Mouse (Mus musculus) inflammation-experienced regulatory T-cells, adult 6 months (primary cell): Measurements from ENCODE around the gene Srcin1. TPM values are rescaled to one million over a fixed set of nuclear protein-coding genes. Genes with fewer than 3 reads are reported as not detected.

Experiments used
- ATAC-seq: one replicate; pipeline ENCODE4 v1.8.0; 2017
- polyA plus RNA-seq, 3 experiments: library from polyadenylated mRNA; unstranded; fragments of 100-300 nt; shearing (Covaris generic); gene quantifications; one replicate each; pipeline ENCODE4 v1.2.1; 2017

The Srcin1 gene
- polyA plus RNA-seq, 3 experiments from 2014 or later = not detected

GRCm38 (mm10) chr11:97500720-97501448 lies 75.1 kb downstream of the Srcin1 start:
- ATAC-seq = no peak

DNA sequence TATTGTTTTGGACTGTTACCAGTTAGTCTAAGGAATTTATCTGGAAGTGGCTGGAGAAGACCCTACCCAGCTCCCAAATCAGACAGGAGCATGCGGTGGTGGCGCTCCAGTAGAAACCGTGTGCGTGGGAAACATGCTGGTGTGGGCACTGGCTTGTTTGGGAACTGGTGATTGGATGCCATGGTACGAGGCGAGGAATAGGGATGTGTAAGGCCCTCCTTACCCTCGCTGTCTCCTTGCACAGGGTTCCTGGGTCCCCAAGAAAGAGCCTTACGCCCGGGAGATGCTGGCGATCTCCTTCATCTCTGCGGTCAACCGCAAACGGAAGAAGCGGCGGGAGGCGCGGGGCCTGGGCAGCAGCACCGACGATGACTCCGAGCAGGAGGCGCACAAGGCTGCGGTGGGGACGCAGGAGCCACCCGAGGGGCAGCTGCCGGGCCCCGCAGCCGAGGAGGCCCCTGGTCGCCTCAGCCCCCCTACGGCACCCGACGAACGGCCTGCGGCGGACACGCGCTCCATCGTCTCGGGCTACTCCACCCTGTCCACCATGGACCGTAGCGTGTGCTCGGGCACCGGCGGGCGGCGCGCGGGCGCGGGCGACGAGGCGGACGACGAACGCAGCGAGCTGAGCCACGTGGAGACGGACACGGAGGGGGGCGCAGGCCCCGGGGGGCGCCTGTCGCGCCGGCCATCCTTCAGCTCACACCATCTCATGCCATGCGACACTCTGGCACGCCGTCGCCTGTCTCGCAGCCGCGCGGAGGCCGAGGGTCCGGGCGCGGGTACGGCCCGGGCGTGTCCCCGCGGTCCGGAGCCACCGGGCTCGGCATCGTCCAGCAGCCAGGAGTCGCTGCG lies 75.9 kb downstream of the Srcin1 start, which contains the start of gene 4933428G20Rik:
Gene 4933428G20Rik, minus strand, starts transcription at position 476 of the 855 bp plus-strand sequence.
- no peak for ATAC-seq

GRCm38 (mm10) chr11:97497543-97497942 lies 78.4 kb downstream of the Srcin1 start:
- no peak for ATAC-seq

DNA sequence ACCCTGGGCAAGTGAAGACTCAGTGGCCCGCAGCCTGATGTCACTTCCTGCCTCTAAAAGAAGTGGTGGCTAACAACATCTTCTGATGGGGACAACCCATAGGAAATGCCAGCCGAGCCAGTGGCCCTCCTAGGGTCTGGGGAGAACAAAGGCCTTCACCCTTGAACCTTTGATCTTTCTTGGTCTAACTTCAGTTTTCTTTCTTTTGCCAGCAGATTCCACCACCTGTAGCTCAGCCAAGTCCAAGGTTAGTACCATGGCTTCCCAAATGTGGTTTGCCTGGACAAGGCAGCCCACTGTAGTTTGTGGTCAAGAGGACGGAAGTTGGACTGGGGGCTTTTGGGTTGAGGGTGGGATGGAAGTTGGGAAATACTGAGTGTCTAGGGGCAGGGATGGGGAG lies 83.2 kb downstream of the Srcin1 start:
- no peak for ATAC-seq

DNA sequence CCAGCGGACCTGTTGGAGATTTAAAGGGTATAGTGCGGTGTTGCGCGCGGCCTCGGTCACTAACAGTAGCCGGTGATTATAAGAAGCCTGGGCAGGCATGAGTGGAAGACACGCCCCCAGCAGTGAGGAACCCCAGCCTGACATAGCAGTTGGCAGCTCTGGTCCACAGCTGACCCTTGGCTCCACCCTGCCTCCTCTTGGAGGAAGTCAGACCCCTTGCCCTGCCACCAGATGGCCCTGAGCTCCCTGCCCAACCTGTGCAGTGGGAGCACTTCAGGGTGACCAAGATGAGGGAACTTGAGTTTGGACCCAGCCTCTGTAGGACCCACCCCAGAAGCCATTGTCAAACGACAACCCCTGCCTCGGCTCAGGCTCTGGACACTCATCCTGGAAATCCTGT lies 84.3 kb downstream of the Srcin1 start:
- ATAC-seq = no peak

- no peak for ATAC-seq
Measured at GRCm38 (mm10) chr11:97489589-97490324, 86.2 kb downstream of the Srcin1 start.

- no peak for ATAC-seq
Measured at GRCm38 (mm10) chr11:97487656-97488055, 88.3 kb downstream of the Srcin1 start.

- ATAC-seq = no peak
Measured at GRCm38 (mm10) chr11:97485661-97486060, 90.3 kb downstream of the Srcin1 start.

GRCm38 (mm10) chr11:97479824-97480223 lies 96.2 kb downstream of the Srcin1 start:
- ATAC-seq = no peak

GRCm38 (mm10) chr11:97479085-97479484 lies 96.9 kb downstream of the Srcin1 start:
- ATAC-seq = no peak

DNA sequence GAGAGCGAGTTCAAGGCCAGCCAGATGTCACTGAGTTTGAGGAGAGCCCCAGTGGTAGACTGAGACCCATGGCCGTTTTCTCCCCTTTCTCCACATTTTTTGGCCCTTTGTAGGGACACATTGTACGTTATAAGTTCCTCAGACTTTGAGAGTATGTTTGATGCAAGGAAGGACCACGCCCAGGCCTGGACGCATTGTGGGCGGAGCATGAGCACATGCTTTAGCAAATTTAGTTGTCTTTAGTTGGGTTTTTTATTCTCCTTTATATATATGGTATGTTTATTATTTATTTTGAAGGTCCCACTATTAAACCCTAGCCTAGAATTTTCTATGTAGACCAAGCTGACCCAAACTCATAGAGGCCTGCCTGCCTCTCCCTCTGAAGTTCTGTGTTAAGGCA lies 97.6 kb downstream of the Srcin1 start:
- no peak for ATAC-seq

- ATAC-seq = no peak
Measured at GRCm38 (mm10) chr11:97477431-97477830, 98.6 kb downstream of the Srcin1 start.

GRCm38 (mm10) chr11:97476334-97477095 lies 99.5 kb downstream of the Srcin1 start:
- no peak for ATAC-seq

DNA sequence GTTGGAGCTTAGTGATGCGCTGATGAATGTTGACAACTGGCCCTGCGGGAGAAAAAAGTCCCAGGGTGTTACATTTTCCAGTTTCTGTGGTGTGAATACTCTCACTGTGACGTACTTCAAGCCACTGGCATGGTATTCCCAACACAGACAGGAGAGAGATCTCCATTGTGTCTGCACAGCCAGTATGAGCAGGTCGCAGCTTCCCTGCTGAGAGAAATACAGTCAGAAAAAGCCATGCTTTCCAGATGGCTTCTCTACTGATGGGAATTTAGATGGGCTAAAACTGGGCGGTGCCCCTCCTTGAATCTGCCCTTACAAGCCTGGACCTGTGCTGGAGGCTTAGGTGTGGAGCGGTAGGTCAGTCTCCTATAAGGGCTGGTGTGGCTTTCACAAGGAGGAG lies 104.7 kb downstream of the Srcin1 start:
- ATAC-seq = no peak

DNA sequence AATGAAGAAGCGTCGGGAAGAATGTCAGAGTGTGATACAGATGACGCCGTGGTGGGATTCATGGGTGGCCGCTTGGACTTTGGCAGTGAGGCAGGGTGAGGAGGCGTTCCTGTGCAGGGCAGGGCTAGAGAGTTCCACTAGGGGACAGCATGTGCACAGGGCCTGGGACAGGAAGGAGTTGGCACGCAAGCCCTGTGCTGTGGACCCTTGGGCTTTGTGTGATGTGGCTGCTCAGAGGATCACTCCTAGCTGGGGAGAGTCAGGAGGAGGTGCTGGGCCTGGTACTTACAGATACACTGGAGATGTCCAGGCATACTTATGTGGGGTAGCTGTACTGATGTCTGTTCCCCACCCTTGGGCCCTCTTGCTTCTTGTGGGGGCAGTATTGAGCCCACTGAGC lies 106.2 kb downstream of the Srcin1 start:
- ATAC-seq = no peak

DNA sequence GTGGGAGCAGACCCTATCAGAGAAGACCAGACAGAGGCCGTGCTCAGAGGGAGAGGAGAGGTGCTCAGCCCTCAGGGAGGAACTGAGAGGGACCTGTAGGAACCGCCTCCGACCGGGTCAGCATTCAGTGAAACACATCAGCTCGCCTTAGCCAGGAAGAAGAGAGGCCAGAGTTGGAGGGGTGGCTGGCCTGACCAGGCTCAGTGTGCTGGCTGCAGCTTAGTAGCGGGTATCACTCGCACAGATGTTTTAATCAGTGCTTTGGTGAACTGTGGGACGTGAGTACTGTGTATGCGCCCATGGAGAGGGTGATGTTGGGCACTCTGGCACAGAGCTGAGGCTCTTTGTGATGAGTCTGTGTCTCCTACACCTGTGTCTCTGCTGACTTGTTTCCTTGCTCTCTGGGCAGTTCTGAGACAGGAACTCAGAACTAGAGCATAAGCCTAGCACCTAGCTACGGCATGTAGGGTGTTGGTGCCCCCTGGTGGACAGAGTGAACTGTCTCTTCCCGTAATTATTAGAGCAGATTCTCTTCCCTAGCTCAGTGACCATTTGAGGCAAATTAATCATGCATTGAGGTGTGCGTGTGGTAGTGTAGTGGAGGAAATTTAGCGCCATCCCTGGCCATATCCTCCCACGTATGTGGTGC lies 107.2 kb downstream of the Srcin1 start:
- ATAC-seq = no peak

GRCm38 (mm10) chr11:97466444-97467160 lies 109.4 kb downstream of the Srcin1 start:
- no peak for ATAC-seq

GRCm38 (mm10) chr11:97465957-97466356 lies 110.0 kb downstream of the Srcin1 start:
- no peak for ATAC-seq

DNA sequence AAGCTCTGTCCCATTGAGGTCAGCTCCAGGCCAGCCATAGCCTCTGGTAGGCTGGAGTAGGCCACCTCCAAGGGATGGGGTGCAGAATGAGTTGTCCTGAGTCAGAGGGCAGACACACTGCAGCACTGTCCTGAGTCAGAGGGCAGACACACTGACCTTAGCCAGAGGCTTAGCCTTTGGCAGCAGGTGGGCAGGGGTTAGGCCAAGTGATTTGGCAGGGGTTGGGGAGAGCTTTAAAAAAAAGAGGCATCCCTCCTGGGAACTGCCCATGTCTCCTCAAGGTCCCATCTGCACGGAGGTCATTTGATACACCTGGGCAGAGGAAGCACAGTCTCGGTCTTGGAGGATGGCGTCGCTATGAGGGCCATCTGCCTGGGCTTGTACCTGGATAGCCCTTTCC lies 112.0 kb downstream of the Srcin1 start:
- ATAC-seq = no peak

- no peak for ATAC-seq
Measured at GRCm38 (mm10) chr11:97463166-97463565, 112.8 kb downstream of the Srcin1 start.

DNA sequence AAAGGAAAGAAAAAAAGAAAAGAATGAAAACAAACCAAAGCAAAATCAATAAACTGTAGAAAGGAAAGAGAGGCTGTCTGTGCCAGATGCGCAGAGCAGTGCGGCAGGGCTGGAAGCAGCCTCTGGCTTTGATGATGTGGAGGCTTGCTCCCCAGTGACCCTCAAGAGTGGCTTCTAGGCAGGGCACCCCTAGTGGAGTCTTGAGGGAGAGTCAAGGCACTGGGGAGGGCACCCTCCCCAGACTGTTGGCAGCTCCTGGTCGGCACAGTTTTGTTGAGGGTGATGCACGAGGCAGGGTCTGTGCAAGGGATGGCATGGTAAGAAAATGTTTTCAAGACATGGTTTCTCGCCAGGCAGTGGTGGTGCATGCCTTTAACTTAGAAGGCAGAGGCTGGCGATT lies 113.4 kb downstream of the Srcin1 start:
- ATAC-seq = no peak
